Mouse (Mus musculus) frontal cortex, postnatal 14 days (tissue): Measurements from ENCODE around the gene Leprot.

ENCODE experiments used
- DNase-seq, 2 experiments: peaks; one replicate each; pipeline ENCODE4 v3.0.0; 2022; ENCODE audit warnings: low spot score in 2 of 2

Gene Leprot

DNA sequence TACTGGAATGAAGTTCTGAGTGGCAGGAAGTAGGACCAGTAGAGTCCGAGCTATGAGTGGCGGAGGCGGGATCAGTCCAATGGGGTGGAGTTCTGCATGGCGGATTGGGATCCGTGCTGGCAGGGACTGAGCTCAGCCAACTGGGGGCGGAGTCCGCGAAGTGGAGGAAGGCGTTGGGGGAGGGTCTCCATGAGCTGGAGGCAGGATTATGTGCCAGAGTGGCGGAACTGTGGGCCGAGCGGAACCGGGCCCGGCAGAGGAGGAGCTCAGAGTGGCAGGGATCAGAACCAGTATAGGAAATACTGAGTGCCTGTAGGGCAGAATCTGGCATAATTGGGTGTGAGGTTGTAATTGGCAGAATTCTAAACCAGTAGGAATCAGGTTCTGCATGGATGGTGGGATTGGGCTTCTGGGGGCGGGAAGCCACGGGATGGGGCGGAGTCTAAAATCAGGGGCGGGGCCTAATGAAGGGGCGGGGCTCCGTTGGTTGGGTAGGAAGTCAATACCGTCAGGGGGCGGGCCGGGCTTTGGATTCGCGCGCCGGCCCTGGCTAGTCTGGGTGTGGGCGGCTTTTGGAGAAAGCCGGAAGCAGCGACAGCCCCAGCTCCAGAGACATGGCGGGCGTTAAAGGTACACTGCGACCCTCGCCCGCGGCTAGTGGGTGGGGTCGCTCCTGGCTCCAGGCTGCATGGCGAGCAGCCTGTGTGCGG is at the start of gene Leprot:
Gene Leprot, plus strand, starts transcription at position 523 of the 710 bp plus-strand sequence.
- peak; percentile 100 for DNase-seq

DNA sequence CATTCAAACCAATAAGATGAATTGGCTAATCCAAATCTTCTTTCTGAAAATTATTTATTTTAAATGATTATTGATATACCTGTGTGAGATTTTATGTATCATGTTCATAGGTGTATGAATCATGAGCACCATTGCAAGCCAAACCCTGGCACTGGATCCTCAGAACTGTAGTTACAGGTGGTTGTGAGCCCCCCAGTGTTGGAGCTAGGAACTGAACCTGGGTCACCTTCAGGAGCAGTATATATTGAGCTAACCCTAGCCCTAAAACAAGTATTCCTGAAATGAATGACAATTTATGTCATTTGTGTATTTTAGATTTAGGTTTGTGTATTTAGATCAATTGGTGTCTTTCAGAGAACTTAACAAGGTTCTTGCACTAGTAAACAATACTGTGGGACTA is 45.8 kb upstream of the Leprot start:
- DNase-seq = no peak

DNA sequence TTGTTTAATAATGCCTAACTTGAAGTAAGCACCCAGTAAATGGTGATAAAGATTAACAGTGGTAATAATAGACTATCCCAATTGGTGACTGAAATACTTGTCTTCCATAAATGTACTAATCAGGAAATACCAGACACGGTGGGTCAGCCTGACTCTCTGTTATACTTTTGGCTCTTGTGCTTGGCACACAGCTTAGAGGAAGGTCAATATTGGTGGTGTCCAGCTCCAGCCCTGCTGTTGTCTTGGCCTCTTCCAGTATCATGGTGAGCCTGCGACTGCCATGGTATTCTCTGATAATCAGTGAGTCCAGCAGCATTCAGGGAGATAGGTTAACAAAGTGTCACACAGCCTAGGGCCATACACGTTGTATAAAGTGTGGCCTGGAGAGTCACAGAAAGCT is 43.9 kb upstream of the Leprot start:
- no peak for DNase-seq

- DNase-seq = no peak
Observed at GRCm38 (mm10) chr4:101616520-101616919, 31.0 kb upstream of the Leprot start.

GRCm38 (mm10) chr4:101617742-101618141 is 29.8 kb upstream of the Leprot start:
- DNase-seq = no peak

GRCm38 (mm10) chr4:101620206-101620605 is 27.3 kb upstream of the Leprot start:
- DNase-seq = no peak

GRCm38 (mm10) chr4:101621241-101621640 is 26.3 kb upstream of the Leprot start:
- DNase-seq = no peak

- DNase-seq = no peak
Observed at GRCm38 (mm10) chr4:101625278-101625677, 22.2 kb upstream of the Leprot start.

DNA sequence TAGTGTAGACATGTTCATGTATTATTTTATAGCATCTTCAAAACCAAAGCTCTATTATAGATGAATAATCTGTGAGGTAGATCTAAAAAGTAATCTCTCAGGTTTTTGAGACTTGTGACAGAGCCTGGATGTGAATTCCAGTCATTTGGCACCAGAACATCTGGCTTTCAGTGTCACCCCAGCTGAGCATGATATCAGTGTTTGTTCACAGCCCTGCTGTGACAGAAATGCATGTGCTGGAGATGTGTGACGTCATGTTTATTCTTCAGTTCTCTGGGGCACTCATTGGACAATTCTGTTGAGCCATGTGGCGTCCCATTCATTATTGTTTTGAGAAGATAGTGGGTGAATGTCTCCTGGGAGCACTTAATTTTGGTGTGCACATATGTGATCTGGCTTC is 11.9 kb upstream of the Leprot start:
- no peak for DNase-seq

DNA sequence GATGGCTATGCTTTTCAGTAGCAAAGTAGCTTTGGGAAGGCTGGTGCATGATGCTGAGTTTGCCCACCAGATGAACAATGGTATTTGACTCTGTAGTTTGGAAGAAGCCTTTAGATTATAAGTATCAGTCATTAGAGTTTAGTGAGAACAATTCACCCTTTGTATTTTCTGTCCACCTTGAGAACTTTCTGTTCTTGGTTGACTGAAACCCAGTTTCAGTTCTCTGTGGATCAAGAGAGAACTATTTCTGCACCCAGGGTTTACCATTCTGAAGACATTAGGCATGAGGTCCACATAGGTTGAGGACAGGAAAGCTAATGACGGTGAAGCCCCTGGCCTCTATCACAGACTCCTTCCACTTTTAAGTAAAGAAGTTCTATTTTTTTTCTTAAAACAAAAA is 10.0 kb upstream of the Leprot start:
- DNase-seq = no peak

DNA sequence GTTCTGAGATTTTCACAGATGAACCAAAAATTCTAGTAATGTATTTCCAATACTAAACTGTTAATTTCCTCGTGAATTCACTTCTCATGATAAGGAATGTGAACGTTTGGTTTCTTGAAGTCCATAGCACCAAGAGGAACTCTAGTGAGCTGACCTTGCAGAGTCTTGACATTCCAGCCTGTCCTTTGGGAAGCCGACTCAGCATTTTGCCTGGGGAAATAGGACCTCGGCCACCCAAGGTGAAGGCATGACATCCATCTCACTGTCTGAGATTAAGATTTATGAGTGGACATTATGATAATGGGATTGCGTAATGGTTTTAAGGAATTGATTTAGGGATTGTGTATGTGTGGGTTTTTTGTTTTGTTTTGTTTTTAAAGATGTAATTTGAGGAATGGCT is 6.9 kb upstream of the Leprot start:
- no peak for DNase-seq

- DNase-seq = no peak
Observed at GRCm38 (mm10) chr4:101642708-101643107, 4.8 kb upstream of the Leprot start.

DNA sequence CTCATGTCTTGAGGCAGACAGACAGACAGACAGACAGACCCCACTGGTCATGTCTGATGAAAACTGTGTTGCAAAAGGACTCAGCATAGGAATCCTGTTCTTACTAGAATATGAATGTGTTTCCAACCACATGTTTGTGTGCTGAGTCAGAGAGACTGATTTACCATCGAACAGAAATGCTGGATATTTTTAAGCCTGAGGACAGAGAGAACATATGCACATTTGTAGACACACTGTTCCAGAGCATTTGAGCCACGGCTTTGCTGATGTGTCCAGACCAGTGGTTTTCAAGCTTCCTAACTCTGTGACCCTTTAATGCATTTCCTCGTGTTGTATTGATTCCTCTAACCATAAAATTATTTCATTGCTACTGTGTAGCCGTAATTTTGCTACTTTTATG is 4.3 kb upstream of the Leprot start:
- DNase-seq = no peak

DNA sequence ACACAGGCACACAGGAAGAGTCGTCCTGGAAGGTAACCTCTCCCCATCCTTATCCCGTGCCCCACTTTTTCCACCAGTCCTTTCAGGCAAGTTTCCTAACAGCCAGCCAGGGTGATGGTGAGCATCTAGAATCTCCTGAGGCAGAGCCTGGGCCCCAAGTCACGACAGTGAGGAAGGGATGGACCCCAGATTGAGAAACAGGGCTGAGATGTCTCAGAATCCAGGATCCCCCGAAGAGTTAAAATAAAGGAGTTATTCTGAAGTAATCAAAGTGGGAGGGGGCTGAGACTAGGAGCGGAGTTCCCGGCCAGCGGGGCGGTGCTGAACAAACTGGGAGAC is 692 bp upstream of the Leprot start:
- no peak for DNase-seq

GRCm38 (mm10) chr4:101647976-101648642 is 591 bp downstream of the Leprot start:
- DNase-seq = no peak

GRCm38 (mm10) chr4:101648745-101649144 is 1.2 kb downstream of the Leprot start:
- no peak for DNase-seq

- no peak for DNase-seq
Observed at GRCm38 (mm10) chr4:101650961-101651360, 3.4 kb downstream of the Leprot start.

DNA sequence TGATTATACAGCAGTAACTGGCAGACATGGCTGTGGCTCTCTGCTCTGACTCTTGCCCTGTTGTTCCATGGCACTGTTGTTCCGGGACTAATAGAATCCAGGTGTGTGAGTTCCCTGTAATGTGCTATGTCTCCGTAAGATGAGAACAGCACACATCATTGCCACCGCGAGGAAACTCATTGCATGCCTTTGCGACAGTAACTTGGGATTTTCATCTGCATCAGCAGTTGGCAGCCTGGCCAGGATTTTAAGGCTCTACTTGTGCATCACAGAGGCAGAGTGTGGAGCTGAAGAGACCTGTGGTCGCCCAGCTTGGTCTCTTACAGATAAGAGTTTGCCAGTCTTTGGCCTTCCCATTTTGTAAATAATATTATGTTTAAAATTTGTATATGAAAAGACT is 6.7 kb downstream of the Leprot start:
- DNase-seq = no peak

DNA sequence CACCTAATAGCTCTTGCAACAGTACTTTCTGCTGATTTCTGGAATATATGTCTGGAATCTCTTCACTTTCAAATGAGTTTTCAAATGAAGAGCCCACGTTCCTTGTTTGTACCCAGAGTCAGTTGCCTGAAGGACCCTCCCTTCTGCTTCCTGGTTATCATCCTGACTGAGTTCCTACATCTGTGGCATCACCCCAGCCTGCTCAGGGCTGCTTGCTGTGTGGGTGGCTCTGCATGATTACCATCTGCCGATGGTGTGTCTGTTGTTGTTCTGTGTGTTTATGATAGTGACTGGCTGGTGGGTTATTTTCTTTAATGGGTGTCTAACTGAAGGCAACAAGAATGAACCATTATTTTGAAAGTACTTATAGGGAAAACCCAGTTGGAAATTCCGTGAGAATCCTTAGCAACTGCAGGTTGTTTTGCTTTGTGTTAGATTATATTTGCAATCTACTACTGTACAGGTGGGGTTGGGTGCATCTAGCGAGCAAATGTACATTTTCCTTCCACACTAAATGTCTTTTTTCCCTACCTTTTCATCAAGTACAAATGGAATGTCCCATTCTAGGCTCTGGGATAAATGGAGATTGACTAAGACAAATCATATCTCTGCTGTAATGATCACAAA is 7.4 kb downstream of the Leprot start:
- DNase-seq = no peak

- no peak for DNase-seq
Observed at GRCm38 (mm10) chr4:101655415-101655790, 7.9 kb downstream of the Leprot start.

DNA sequence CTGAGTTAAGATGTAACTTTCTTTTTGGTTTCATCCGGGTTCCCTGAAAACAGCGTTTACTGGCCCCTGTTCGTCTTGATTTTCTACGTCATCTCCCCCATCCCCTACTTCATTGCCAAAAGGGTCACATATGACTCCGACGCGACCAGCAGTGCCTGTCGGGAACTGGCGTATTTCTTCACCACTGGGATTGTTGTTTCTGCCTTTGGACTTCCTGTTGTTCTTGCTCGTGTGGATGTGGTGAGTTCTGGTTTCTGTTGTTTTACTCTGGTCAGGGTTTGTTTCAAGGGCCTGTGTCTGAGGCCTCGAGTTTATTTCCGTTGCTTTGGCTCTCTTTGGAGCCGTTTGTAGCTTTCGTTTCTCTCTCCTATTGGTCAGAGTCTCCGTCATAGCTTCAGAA is 8.5 kb downstream of the Leprot start:
- no peak for DNase-seq

GRCm38 (mm10) chr4:101656956-101657570 is 9.5 kb downstream of the Leprot start:
- no peak for DNase-seq
